Mouse (Mus musculus) lung, embryonic 14.5 days (tissue): ENCODE results near the gene Camk1g. TPM values are rescaled to one million over a fixed set of nuclear protein-coding genes. Genes with fewer than 3 reads are reported as not detected.

Source experiments
- ATAC-seq: fragments of 200-750 bp; cut with Nextera tagmentation; 2 replicates; pipeline ENCODE4 v1.8.0; 2017; ENCODE audit warnings: mild to moderate bottlenecking, moderate TSS enrichment, moderate library complexity; ENCODE audit not compliant: insufficient read depth
- DNase-seq: peaks from one replicate; pipeline ENCODE4 v3.0.0-alpha.2; 2015
- H3K27ac ChIP-seq: fragments of 300-500 bp; sonication (generic); 2 replicates; pipeline ENCODE4 v1.5.1; 2014; ENCODE audit warnings: low read depth, mild to moderate bottlenecking, moderate library complexity
- H3K27me3 ChIP-seq: fragments of 300-500 bp; sonication (generic); 2 replicates; pipeline ENCODE4 v1.6.1; 2014; ENCODE audit warnings: low read length, control low read depth; ENCODE audit not compliant: insufficient read depth
- H3K36me3 ChIP-seq: fragments of 300-500 bp; sonication (generic); 2 replicates; pipeline ENCODE4 v1.6.1; 2014; ENCODE audit warnings: control low read depth; ENCODE audit not compliant: insufficient read depth
- H3K4me1 ChIP-seq: fragments of 300-500 bp; sonication (generic); 2 replicates; pipeline ENCODE4 v1.6.1; 2014; ENCODE audit warnings: antibody characterized with exemption, control low read depth; ENCODE audit not compliant: insufficient read depth
- H3K4me2 ChIP-seq: fragments of 300-500 bp; sonication (generic); 2 replicates; pipeline ENCODE4 v1.6.1; 2014; ENCODE audit warnings: mild to moderate bottlenecking
- H3K4me3 ChIP-seq: fragments of 300-500 bp; sonication (generic); 2 replicates; pipeline ENCODE4 v1.5.1; 2014; ENCODE audit warnings: low read depth, low read length
- H3K9ac ChIP-seq: fragments of 300-500 bp; sonication (generic); 2 replicates; pipeline ENCODE4 v1.6.1; 2014
- H3K9me3 ChIP-seq: fragments of 300-500 bp; sonication (generic); 2 replicates; pipeline ENCODE4 v1.6.1; 2016; ENCODE audit warnings: low read depth, low read length, control low read depth
- CTCF ChIP-seq: IDR thresholded peaks from 2 replicates; pipeline ENCODE4 v1.5.1; 2016; ENCODE audit warnings: antibody characterized with exemption, low read depth
- WGBS: fragments of 180-500 bp; shearing (Covaris S2); extraction: QIAGEN DNeasy Blood & Tissue Kit; methylation state at CpG from one replicate; pipeline ENCODE4 v1.1.7; 2014; 5-methylcytosine and 5-hydroxymethylcytosine counted together
- polyA plus RNA-seq: library from polyadenylated mRNA; unstranded; fragments of >200 nt; fragmentation: Nextera tagmentation; extraction: Ambion mirVana; gene quantifications from 2 replicates; pipeline ENCODE4 v1.2.1, GENCODE M21; 2014

The Camk1g gene
- polyA plus RNA-seq, 1 experiment from 2014 or later, result 28.4 TPM

GRCm38 (mm10) chr1:193333776-193334175 is 36.3 kb downstream of the Camk1g start:
- no peak overlapping the region for H3K4me3 ChIP-seq
- no peaks in the 10 kb centered on the region for H3K9me3 ChIP-seq
- no peak for TF ChIP-seq CTCF
- ATAC-seq (no peak), DNase-seq (no peak)
- H3K4me1 ChIP-seq, result no peaks in the 10 kb centered on the region
- H3K27ac ChIP-seq, result no peak overlapping the region
- H3K9ac ChIP-seq, result no peak overlapping the region
- 74% methylated on average over 3 of the region's 3 CpGs for WGBS
- no peaks in the 10 kb centered on the region for H3K36me3 ChIP-seq
- H3K4me2 ChIP-seq, result no peak overlapping the region
- no peaks in the 10 kb centered on the region for H3K27me3 ChIP-seq

- H3K4me3 ChIP-seq, result no peak overlapping the region
- DNase-seq (no peak), ATAC-seq (no peak)
- no peak overlapping the region for H3K27ac ChIP-seq
- H3K27me3 ChIP-seq, result no peaks in the 10 kb centered on the region
- no peak for TF ChIP-seq CTCF
- no peaks in the 10 kb centered on the region for H3K36me3 ChIP-seq
- no peak overlapping the region for H3K4me2 ChIP-seq
- H3K9ac ChIP-seq, result no peak overlapping the region
- H3K4me1 ChIP-seq, result no peaks in the 10 kb centered on the region
- 81% methylated on average over 1 of the region's 1 CpGs for WGBS
- H3K9me3 ChIP-seq, result no peaks in the 10 kb centered on the region
These were observed 37.4 kb downstream of the Camk1g start for GRCm38 (mm10) chr1:193332671-193333070.

- Histone ChIP-seq H3K36me3 (no peaks in the 10 kb centered on the region), H3K27ac (no peak overlapping the region), H3K4me2 (no peak overlapping the region), H3K9ac (no peak overlapping the region), H3K27me3 (no peaks in the 10 kb centered on the region), H3K4me1 (no peaks in the 10 kb centered on the region), H3K4me3 (no peak overlapping the region), H3K9me3 (no peaks in the 10 kb centered on the region)
- WGBS, result 82% methylated on average over 13 of the region's 13 CpGs
- DNase-seq (no peak), ATAC-seq (no peak)
- TF ChIP-seq CTCF, result no peak
These were observed 38.1 kb downstream of the Camk1g start for GRCm38 (mm10) chr1:193332018-193332417.

- Histone ChIP-seq H3K4me1 (no peaks in the 10 kb centered on the region), H3K4me2 (no peak overlapping the region), H3K36me3 (no peaks in the 10 kb centered on the region), H3K4me3 (no peak overlapping the region), H3K9ac (no peak overlapping the region), H3K27ac (no peak overlapping the region), H3K27me3 (no peaks in the 10 kb centered on the region), H3K9me3 (no peaks in the 10 kb centered on the region)
- no peak for TF ChIP-seq CTCF
- 79% methylated on average over 7 of the region's 7 CpGs for WGBS
- DNase-seq (no peak), ATAC-seq (no peak)
These were observed 39.5 kb downstream of the Camk1g start for GRCm38 (mm10) chr1:193330626-193331025.

GRCm38 (mm10) chr1:193330172-193330571 is 39.9 kb downstream of the Camk1g start:
- Histone ChIP-seq H3K9me3 (no peaks in the 10 kb centered on the region), H3K9ac (no peak overlapping the region), H3K36me3 (no peaks in the 10 kb centered on the region), H3K4me3 (no peak overlapping the region), H3K27me3 (no peaks in the 10 kb centered on the region), H3K4me2 (no peak overlapping the region), H3K4me1 (no peaks in the 10 kb centered on the region), H3K27ac (no peak overlapping the region)
- ATAC-seq (peak; percentile 73), DNase-seq (peak; percentile 75)
- peak; percentile 86 for TF ChIP-seq CTCF
- 35% methylated on average over 10 of the region's 10 CpGs for WGBS

GRCm38 (mm10) chr1:193329557-193329956 is 40.5 kb downstream of the Camk1g start:
- Histone ChIP-seq H3K9me3 (no peaks in the 10 kb centered on the region), H3K36me3 (no peaks in the 10 kb centered on the region), H3K4me2 (no peak overlapping the region), H3K4me1 (no peaks in the 10 kb centered on the region), H3K9ac (no peak overlapping the region), H3K4me3 (no peak overlapping the region), H3K27ac (no peak overlapping the region), H3K27me3 (no peaks in the 10 kb centered on the region)
- no peak for ATAC-seq
- WGBS, result 77% methylated on average over 9 of the region's 9 CpGs
- TF ChIP-seq CTCF, result no peak
- DNase-seq, result no peak

- H3K27me3 ChIP-seq, result no peaks in the 10 kb centered on the region
- no peak for DNase-seq
- no peak for TF ChIP-seq CTCF
- no peaks in the 10 kb centered on the region for H3K9me3 ChIP-seq
- H3K4me3 ChIP-seq, result no peak overlapping the region
- no peak overlapping the region for H3K27ac ChIP-seq
- H3K4me1 ChIP-seq, result no peaks in the 10 kb centered on the region
- no peak for ATAC-seq
- no peak overlapping the region for H3K4me2 ChIP-seq
- WGBS, result 58% methylated on average over 5 of the region's 5 CpGs
- no peaks in the 10 kb centered on the region for H3K36me3 ChIP-seq
- H3K9ac ChIP-seq, result no peak overlapping the region
These were observed 42.4 kb downstream of the Camk1g start for GRCm38 (mm10) chr1:193327686-193328085.

- Histone ChIP-seq H3K4me1 (no peaks in the 10 kb centered on the region), H3K36me3 (no peaks in the 10 kb centered on the region), H3K27me3 (no peaks in the 10 kb centered on the region), H3K4me3 (no peak overlapping the region), H3K9ac (no peak overlapping the region), H3K9me3 (no peaks in the 10 kb centered on the region), H3K27ac (no peak overlapping the region), H3K4me2 (no peak overlapping the region)
- DNase-seq, result no peak
- no peak for TF ChIP-seq CTCF
- WGBS, result 81% methylated on average over 1 of the region's 1 CpGs
- ATAC-seq, result no peak
These were observed 42.9 kb downstream of the Camk1g start for GRCm38 (mm10) chr1:193327216-193327615.
